In the genomic region with DNA sequence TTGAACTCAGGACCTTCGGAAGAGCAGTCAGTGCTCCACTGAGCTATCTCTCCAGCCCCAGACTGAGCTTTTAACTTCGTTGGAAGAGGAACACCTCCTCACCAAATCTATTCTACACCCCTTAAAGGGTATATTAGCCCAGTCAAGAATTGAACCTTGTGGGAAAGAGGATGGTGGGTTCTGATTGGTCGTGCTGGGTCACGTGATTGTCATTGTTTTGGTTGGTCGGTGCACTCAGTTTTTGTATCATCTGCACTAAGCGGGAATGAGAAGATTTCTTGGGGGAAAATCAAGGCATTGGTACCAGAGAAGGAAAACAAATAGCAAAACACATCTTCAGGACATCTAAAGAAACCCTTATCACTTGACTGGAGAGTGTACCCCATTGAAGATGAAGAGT, we compare ENCODE assay signal across 21 mouse cellular contexts. TPM values are rescaled to one million over a fixed set of nuclear protein-coding genes. Genes with fewer than 3 reads are reported as not detected.
"Had no signal": no experiment of that assay in that cellular context is flagged by ENCODE, and none has a peak within 500 bp of the region (broad histone marks: within the 10 kb centered on the region; RNA-seq: fewer than 3 reads in every experiment).

No protein-coding gene starts in this region.

- H3K36me3 ChIP-seq: liver, embryonic 15.5 days; lung, embryonic 15.5 days; midbrain, embryonic 13.5 days; midbrain, embryonic 15.5 days; neural tube, embryonic 12.5 days had no signal

- H3K27ac ChIP-seq: liver, embryonic 15.5 days; lung, embryonic 15.5 days; macrophage; midbrain, embryonic 13.5 days; midbrain, embryonic 15.5 days; neural tube, embryonic 12.5 days had no signal

- DNase-seq: liver, postnatal 0 days; lung, adult 2 months; lung, postnatal 14 days; lung, postnatal 36 days; right cerebral cortex, postnatal 14 days; thymus, adult 18-20 months; thymus, postnatal 25 days; thymus, postnatal 4 days had no signal

- H3K9me3 ChIP-seq: liver, embryonic 15.5 days; lung, embryonic 15.5 days; megakaryocyte, embryonic 14.5 days; midbrain, embryonic 13.5 days; midbrain, embryonic 15.5 days; neural tube, embryonic 12.5 days had no signal

- H3K4me1 ChIP-seq: liver, embryonic 15.5 days; lung, embryonic 15.5 days; megakaryocyte, embryonic 14.5 days; midbrain, embryonic 13.5 days; midbrain, embryonic 15.5 days; neural tube, embryonic 12.5 days had no signal

- H3K9ac ChIP-seq: liver, embryonic 15.5 days; liver, postnatal 0 days; lung, embryonic 15.5 days; midbrain, embryonic 13.5 days; midbrain, embryonic 15.5 days; neural tube, embryonic 12.5 days had no signal

- ATAC-seq: liver, postnatal 0 days; lung, postnatal 0 days; midbrain, embryonic 13.5 days; midbrain, embryonic 15.5 days had no signal

- H3K4me2 ChIP-seq: liver, embryonic 15.5 days; lung, embryonic 15.5 days; midbrain, embryonic 11.5 days; midbrain, embryonic 13.5 days; midbrain, embryonic 15.5 days; neural tube, embryonic 12.5 days had no signal

- H3K4me3 ChIP-seq: liver, embryonic 15.5 days; lung, embryonic 15.5 days; megakaryocyte, embryonic 14.5 days; midbrain, embryonic 13.5 days; midbrain, embryonic 15.5 days; neural tube, embryonic 12.5 days had no signal

- H3K27me3 ChIP-seq: liver, embryonic 15.5 days; lung, embryonic 15.5 days; megakaryocyte, embryonic 14.5 days; midbrain, embryonic 13.5 days; midbrain, embryonic 15.5 days; neural tube, embryonic 12.5 days had no signal

RNA-seq across cellular contexts. Expression of a gene that starts 24.0 kb away (rescaled TPM):
- total RNA-seq: megakaryocyte progenitor cell, adult 5-6 weeks; monocyte, adult 5-6 weeks; neutrophil, adult 5-6 weeks had no signal
- polyA plus RNA-seq: macrophage; spleen, adult 2 months had no signal

RNA-seq across cellular contexts. Expression of a gene that starts 36.6 kb away (rescaled TPM):
- total RNA-seq: monocyte, adult 5-6 weeks had no signal
- polyA plus RNA-seq: macrophage had no signal
